Mouse (Mus musculus) sigmoid colon, adult 10 weeks (tissue): Measurements from ENCODE around the gene Ccdc33. TPM values are rescaled to one million over a fixed set of nuclear protein-coding genes. Genes with fewer than 3 reads are reported as not detected.

Experiments used
- polyA plus RNA-seq: library from polyadenylated mRNA; stranded (reverse); fragments of 350-450 nt; fragmentation: Illumina TruSeq; extraction: RNeasy Lipid Tissue Mini Kit (QIAGEN cat#74804); gene quantifications from one replicate; pipeline ENCODE4 v1.2.3, GENCODE M21; 2014; ENCODE audit warnings: low read depth, low replicate concordance

Gene Ccdc33
- polyA plus RNA-seq: not detected

GRCm38 (mm10) chr9:58118671-58119070, at the start of gene Ccdc33:
Gene Ccdc33 (minus strand): TSS chr9:58118823.

GRCm38 (mm10) chr9:58063531-58063930, 55.1 kb downstream of the Ccdc33 start, which contains the start of gene Stra6:
Gene Stra6 (plus strand): TSS chr9:58063788.

GRCm38 (mm10) chr9:58005753-58006461, 112.7 kb downstream of the Ccdc33 start, which contains the start of gene Cyp11a1:
Gene Cyp11a1 (plus strand): TSS chr9:58006411.

Other genes with a start within 250 kb of the Ccdc33 start
- gene Ubl7, start 207.8 kb downstream of the Ccdc33 start, polyA plus RNA-seq: 41.1 TPM
- gene Sema7a, start 178.7 kb downstream of the Ccdc33 start, polyA plus RNA-seq: 0.54 TPM
- gene Cyp11a1, start 112.4 kb downstream of the Ccdc33 start, polyA plus RNA-seq: not detected
- 0.25 TPM for gene Stra6, start 55.0 kb downstream of the Ccdc33 start, polyA plus RNA-seq
- gene Islr, start 85.5 kb upstream of the Ccdc33 start, polyA plus RNA-seq: 2.7 TPM
- not detected for gene Islr2, start 85.5 kb upstream of the Ccdc33 start, polyA plus RNA-seq
- gene Pml, start 131.0 kb upstream of the Ccdc33 start, polyA plus RNA-seq: 4.8 TPM
- 9.2 TPM for gene Stoml1, start 134.3 kb upstream of the Ccdc33 start, polyA plus RNA-seq
- 1.2 TPM for gene Loxl1, start 194.4 kb upstream of the Ccdc33 start, polyA plus RNA-seq